Mouse (Mus musculus) C2C12 (cell line): ENCODE data around the gene G6pc3. TPM values are rescaled to one million over a fixed set of nuclear protein-coding genes. Genes with fewer than 3 reads are reported as not detected.

Experiments
- H3K27me3 ChIP-seq: one replicate; pipeline ENCODE4 v1.6.1; 2011; ENCODE audit not compliant: control insufficient read depth, insufficient read depth, insufficient read length
- H3K36me3 ChIP-seq: one replicate; pipeline ENCODE4 v1.6.1; 2011; ENCODE audit not compliant: control insufficient read depth, insufficient read depth
- H3K4me3 ChIP-seq: one replicate; pipeline ENCODE4 v1.5.1; 2011; ENCODE audit warnings: mild to moderate bottlenecking, control low read depth; ENCODE audit not compliant: poor library complexity, insufficient read depth, severe bottlenecking
- H3K79me2 ChIP-seq: one replicate; pipeline ENCODE4 v1.6.1; 2011; ENCODE audit not compliant: control insufficient read depth, insufficient read depth
- H3K79me3 ChIP-seq: one replicate; pipeline ENCODE4 v1.6.1; 2011; ENCODE audit warnings: low read depth, control low read depth
- H3ac ChIP-seq: one replicate; pipeline ENCODE3; 2011; ENCODE audit warnings: low read depth; ENCODE audit not compliant: control insufficient read depth, insufficient read length
- CEBPB ChIP-seq: IDR thresholded peaks from one replicate; pipeline ENCODE4 v1.6.1; 2011; ENCODE audit warnings: low read depth, mild to moderate bottlenecking, control low read depth, moderate library complexity
- CTCF ChIP-seq: IDR thresholded peaks from one replicate; pipeline ENCODE4 v1.5.1; 2011; ENCODE audit not compliant: control insufficient read depth, insufficient read depth, insufficient read length
- FOSL1 ChIP-seq: IDR thresholded peaks from one replicate; pipeline ENCODE4 v1.8.0; 2011; ENCODE audit warnings: mild to moderate bottlenecking, low read length; ENCODE audit not compliant: poor library complexity, insufficient read depth, severe bottlenecking
- MAX ChIP-seq: IDR thresholded peaks from one replicate; pipeline ENCODE4 v1.6.1; 2011; ENCODE audit warnings: mild to moderate bottlenecking, control low read depth
- MYOD1 ChIP-seq: IDR thresholded peaks from one replicate; pipeline ENCODE4 v1.6.1; 2011; ENCODE audit warnings: low read depth; ENCODE audit not compliant: control insufficient read depth, insufficient read length
- MYOG ChIP-seq: IDR thresholded peaks from one replicate; pipeline ENCODE4 v1.6.1; 2011; ENCODE audit not compliant: control insufficient read depth, insufficient read length; ENCODE audit errors: extremely low read depth
- USF1 ChIP-seq: IDR thresholded peaks from one replicate; pipeline ENCODE4 v1.6.1; 2011; ENCODE audit warnings: low read depth, mild to moderate bottlenecking, control low read depth, moderate library complexity
- microRNA-seq: library from miRNA; unstranded; fragments of <30 nt; microRNA quantifications from one replicate; pipeline ENCODE4, GENCODE M21; 2019; ENCODE audit warnings: borderline microRNAs expressed
- polyA plus RNA-seq: library from polyadenylated mRNA; unstranded; fragments of >200 nt; fragmentation: generic; extraction: Trizol; gene quantifications from one replicate; pipeline ENCODE4 v1.2.1, GENCODE M21; 2012; ENCODE audit warnings: missing spikeins

G6pc3 gene
- polyA plus RNA-seq, 1 experiment, result 40.4 TPM

DNA sequence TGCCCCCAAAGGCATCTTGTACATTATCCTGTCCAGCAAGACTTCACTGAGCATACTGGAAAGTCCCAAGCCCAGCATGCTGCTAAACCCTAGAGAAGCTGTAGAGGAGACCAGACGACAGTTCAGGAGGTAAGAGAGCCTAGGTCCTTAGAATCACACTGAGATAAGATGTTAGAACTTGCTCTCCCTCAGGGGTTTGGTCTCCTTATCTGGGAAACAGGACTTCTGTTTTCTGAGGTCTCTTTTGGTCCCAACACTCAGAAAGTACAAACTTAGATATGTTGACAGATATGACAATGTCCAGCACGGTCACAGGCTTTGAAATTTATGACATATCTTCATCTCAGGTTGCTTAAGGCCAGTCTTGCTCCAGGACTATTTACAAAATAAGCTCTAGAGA lies 46.6 kb downstream of the G6pc3 start:
- H3K79me3 ChIP-seq, result no peaks in the 10 kb centered on the region
- H3K79me2 ChIP-seq, result no peaks in the 10 kb centered on the region
- H3ac ChIP-seq, result no peak overlapping the region
- H3K27me3 ChIP-seq, result no peaks in the 10 kb centered on the region
- TF ChIP-seq USF1 (no peak), MYOG (no peak), CTCF (no peak), MYOD1 (no peak), CEBPB (no peak), FOSL1 (no peak), MAX (no peak)
- H3K4me3 ChIP-seq, result no peak overlapping the region
- H3K36me3 ChIP-seq, result no peaks in the 10 kb centered on the region

- no peaks in the 10 kb centered on the region for H3K27me3 ChIP-seq
- no peaks in the 10 kb centered on the region for H3K36me3 ChIP-seq
- no peak for TF ChIP-seq USF1
- no peak overlapping the region for H3K4me3 ChIP-seq
- no peak overlapping the region for H3ac ChIP-seq
- no peaks in the 10 kb centered on the region for H3K79me3 ChIP-seq
- H3K79me2 ChIP-seq, result no peaks in the 10 kb centered on the region
Measured at GRCm38 (mm10) chr11:102240636-102241035, 51.2 kb downstream of the G6pc3 start.

DNA sequence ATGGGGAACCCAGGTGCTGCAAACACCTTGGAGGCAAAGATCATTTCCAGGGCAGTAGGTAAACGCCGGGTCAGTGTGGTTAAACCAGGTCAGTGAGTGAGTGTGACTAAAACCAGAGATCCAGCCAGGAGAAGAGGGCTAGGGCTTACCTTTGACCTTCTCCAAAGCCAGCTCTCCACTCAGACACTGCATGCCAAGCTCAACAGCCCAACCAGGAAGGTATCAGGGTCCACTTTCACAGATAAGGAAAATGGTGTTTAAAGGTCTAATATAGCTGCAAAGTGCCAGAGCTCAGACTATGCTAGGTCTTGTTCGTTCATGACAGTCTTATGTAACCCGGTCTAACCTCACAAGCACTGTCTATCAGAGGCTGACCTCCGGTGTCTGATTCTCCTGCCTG lies 51.8 kb downstream of the G6pc3 start:
- TF ChIP-seq CTCF (no peak), CEBPB (no peak)

GRCm38 (mm10) chr11:102241874-102242273 lies 52.5 kb downstream of the G6pc3 start:
- Histone ChIP-seq H3K79me3 (no peaks in the 10 kb centered on the region), H3K4me3 (no peak overlapping the region), H3K27me3 (no peaks in the 10 kb centered on the region), H3ac (no peak overlapping the region), H3K79me2 (no peaks in the 10 kb centered on the region), H3K36me3 (no peaks in the 10 kb centered on the region)
- TF ChIP-seq FOSL1 (no peak), MYOG (no peak), MYOD1 (no peak), CTCF (no peak)

More for the DNA sequence above, 51.8 kb downstream of the G6pc3 start:
- Histone ChIP-seq H3K79me3 (no peaks in the 10 kb centered on the region), H3K79me2 (no peaks in the 10 kb centered on the region), H3K36me3 (no peaks in the 10 kb centered on the region), H3K4me3 (no peak overlapping the region), H3ac (no peak overlapping the region), H3K27me3 (no peaks in the 10 kb centered on the region)

Small RNA genes within 50 kb of the gene (microRNA-seq; reads per million reads assigned to microRNA genes)
- gene Mir8101, result 0.64 reads per million, percentile 13 among the genes with 10 or more reads in this experiment

Other genes with a start within 250 kb of the G6pc3 start
- 0.02 TPM for gene Sost, start 222.6 kb upstream of the G6pc3 start, polyA plus RNA-seq
- gene Cfap97d1, start 205.3 kb upstream of the G6pc3 start, polyA plus RNA-seq, result not detected
- 32.0 TPM for gene Dusp3, start 202.6 kb upstream of the G6pc3 start, polyA plus RNA-seq
- 0.14 TPM for gene Mpp3, start 161.2 kb upstream of the G6pc3 start, polyA plus RNA-seq
- gene Cd300lg, start 148.1 kb upstream of the G6pc3 start, polyA plus RNA-seq, result not detected
- gene Mpp2, start 101.1 kb upstream of the G6pc3 start, polyA plus RNA-seq, result 1.7 TPM
- gene Ppy, start 88.3 kb upstream of the G6pc3 start, polyA plus RNA-seq, result not detected
- not detected for gene Pyy, start 81.8 kb upstream of the G6pc3 start, polyA plus RNA-seq
- gene Nags, start 44.1 kb upstream of the G6pc3 start, polyA plus RNA-seq, result not detected
- gene Tmem101, start 33.2 kb upstream of the G6pc3 start, polyA plus RNA-seq, result 25.1 TPM
- gene Lsm12, start 4.3 kb upstream of the G6pc3 start, polyA plus RNA-seq, result 43.0 TPM
- 74.9 TPM for gene Hdac5, start 40.5 kb downstream of the G6pc3 start, polyA plus RNA-seq
- 12.0 TPM for gene BC030867, start 59.3 kb downstream of the G6pc3 start, polyA plus RNA-seq
- gene Asb16, start 79.1 kb downstream of the G6pc3 start, polyA plus RNA-seq, result not detected
- gene Tmub2, start 95.3 kb downstream of the G6pc3 start, polyA plus RNA-seq, result 25.2 TPM
- 33.9 TPM for gene Atxn7l3, start 107.0 kb downstream of the G6pc3 start, polyA plus RNA-seq
- gene Ubtf, start 130.1 kb downstream of the G6pc3 start, polyA plus RNA-seq, result 70.2 TPM
- not detected for gene Slc4a1, start 176.6 kb downstream of the G6pc3 start, polyA plus RNA-seq
- gene Rundc3a, start 203.8 kb downstream of the G6pc3 start, polyA plus RNA-seq, result 2.2 TPM
- 174 TPM for gene Slc25a39, start 218.3 kb downstream of the G6pc3 start, polyA plus RNA-seq
- gene Grn, start 240.7 kb downstream of the G6pc3 start, polyA plus RNA-seq, result 79.1 TPM